Mouse (Mus musculus) kidney, embryonic 14.5 days (tissue): ENCODE results near the gene Sdc1. TPM values are rescaled to one million over a fixed set of nuclear protein-coding genes. Genes with fewer than 3 reads are reported as not detected.

Experiments
- ATAC-seq: fragments of 200-750 bp; cut with Nextera tagmentation; 2 replicates; pipeline ENCODE4 v1.8.0; 2017; ENCODE audit warnings: moderate number of reproducible peaks, mild to moderate bottlenecking, moderate TSS enrichment, moderate library complexity; ENCODE audit not compliant: low FRiP score, low TSS enrichment
- H3K27ac ChIP-seq: fragments of 300-500 bp; sonication (generic); 2 replicates; pipeline ENCODE4 v1.5.1; 2014; ENCODE audit warnings: low read depth, mild to moderate bottlenecking, low read length, moderate library complexity, mixed read lengths
- H3K27me3 ChIP-seq: fragments of 300-500 bp; sonication (generic); 2 replicates; pipeline ENCODE4 v1.6.1; 2014; ENCODE audit warnings: mild to moderate bottlenecking, low read length; ENCODE audit not compliant: control insufficient read depth, insufficient read depth
- H3K36me3 ChIP-seq: fragments of 300-500 bp; sonication (generic); 2 replicates; pipeline ENCODE4 v1.6.1; 2014; ENCODE audit warnings: low read length, mixed read lengths; ENCODE audit not compliant: control insufficient read depth, insufficient read depth
- H3K4me1 ChIP-seq: fragments of 300-500 bp; sonication (generic); 2 replicates; pipeline ENCODE4 v1.6.1; 2014; ENCODE audit warnings: low read length, mixed read lengths; ENCODE audit not compliant: control insufficient read depth, insufficient read depth
- H3K4me2 ChIP-seq: fragments of 300-500 bp; sonication (generic); replicated peaks from 2 replicates; pipeline ENCODE4 v1.6.1; 2014; ENCODE audit warnings: low read depth, mild to moderate bottlenecking, low read length
- H3K4me3 ChIP-seq: fragments of 300-500 bp; sonication (generic); 2 replicates; pipeline ENCODE4 v1.5.1; 2014; ENCODE audit warnings: mild to moderate bottlenecking, low read length
- H3K9ac ChIP-seq: fragments of 300-500 bp; sonication (generic); 2 replicates; pipeline ENCODE4 v1.6.1; 2014; ENCODE audit warnings: low read depth, mild to moderate bottlenecking, low read length, moderate library complexity
- H3K9me3 ChIP-seq: fragments of 300-500 bp; sonication (generic); 2 replicates; pipeline ENCODE4 v1.6.1; 2016; ENCODE audit warnings: low read length; ENCODE audit not compliant: control insufficient read depth
- WGBS: fragments of 180-500 bp; shearing (Covaris S2); extraction: QIAGEN DNeasy Blood & Tissue Kit; methylation state at CpG from one replicate; pipeline ENCODE4 v1.1.7; 2014; 5-methylcytosine and 5-hydroxymethylcytosine counted together
- polyA plus RNA-seq: library from polyadenylated mRNA; unstranded; fragments of >200 nt; fragmentation: Nextera tagmentation; extraction: Ambion mirVana; gene quantifications from 2 replicates; pipeline ENCODE4 v1.2.1, GENCODE M21; 2014

Sdc1 gene
- polyA plus RNA-seq, 1 experiment from 2014 or later: 57.3 TPM

DNA sequence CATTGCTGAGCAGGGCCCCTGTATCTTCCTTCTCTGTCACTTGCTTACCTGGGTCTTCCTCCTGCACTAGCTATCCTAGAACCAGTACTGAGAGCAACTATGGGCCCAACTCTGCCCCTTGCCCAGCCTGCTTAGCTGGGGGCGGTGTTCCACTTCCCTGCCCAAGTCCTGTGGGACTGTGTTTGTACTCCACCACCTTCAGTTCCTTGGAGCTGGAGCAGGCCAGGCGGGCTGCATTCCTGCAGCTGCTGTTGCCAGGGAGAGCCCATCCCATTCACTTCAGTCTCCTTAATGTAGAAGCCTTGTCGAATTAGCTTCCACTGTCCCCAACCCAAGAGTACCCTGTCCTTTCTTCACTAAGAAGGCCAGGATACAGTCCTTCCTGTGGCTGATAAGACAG, 17.3 kb downstream of the Sdc1 start:
- no peak for ATAC-seq
- Histone ChIP-seq H3K27ac (0 out of 2 replicates have a peak overlapping the region, but pooled peaks have one; percentile 24), H3K27me3 (no peaks in the 10 kb centered on the region), H3K4me2 (no peak overlapping the region), H3K4me3 (no peak overlapping the region), H3K36me3 (peaks cover 33% of the 10 kb centered on the region), H3K9me3 (no peaks in the 10 kb centered on the region), H3K4me1 (peaks cover 12% of the 10 kb centered on the region), H3K9ac (no peak overlapping the region)
- 75% methylated on average over 3 of the region's 3 CpGs for WGBS

DNA sequence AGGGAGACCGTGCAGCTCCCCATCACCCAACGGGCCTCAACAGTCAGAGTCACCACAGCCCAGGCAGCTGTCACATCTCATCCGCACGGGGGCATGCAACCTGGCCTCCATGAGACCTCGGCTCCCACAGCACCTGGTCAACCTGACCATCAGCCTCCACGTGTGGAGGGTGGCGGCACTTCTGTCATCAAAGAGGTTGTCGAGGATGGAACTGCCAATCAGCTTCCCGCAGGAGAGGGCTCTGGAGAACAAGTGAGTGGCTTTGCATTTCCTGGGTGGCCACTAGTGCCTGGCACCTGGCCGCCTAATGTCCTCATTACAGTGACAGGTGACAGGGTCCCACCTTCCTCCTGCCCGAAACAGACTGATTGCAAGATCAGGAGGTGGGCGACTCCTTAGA, 19.5 kb downstream of the Sdc1 start:
- H3K4me1 ChIP-seq: peaks cover 12% of the 10 kb centered on the region
- no peak overlapping the region for H3K4me2 ChIP-seq
- H3K36me3 ChIP-seq: peaks cover 43% of the 10 kb centered on the region
- H3K9ac ChIP-seq: no peak overlapping the region
- ATAC-seq: no peak
- no peaks in the 10 kb centered on the region for H3K27me3 ChIP-seq
- WGBS: 87% methylated on average over 12 of the region's 12 CpGs
- H3K9me3 ChIP-seq: no peaks in the 10 kb centered on the region
- H3K27ac ChIP-seq: no peak overlapping the region
- no peak overlapping the region for H3K4me3 ChIP-seq

DNA sequence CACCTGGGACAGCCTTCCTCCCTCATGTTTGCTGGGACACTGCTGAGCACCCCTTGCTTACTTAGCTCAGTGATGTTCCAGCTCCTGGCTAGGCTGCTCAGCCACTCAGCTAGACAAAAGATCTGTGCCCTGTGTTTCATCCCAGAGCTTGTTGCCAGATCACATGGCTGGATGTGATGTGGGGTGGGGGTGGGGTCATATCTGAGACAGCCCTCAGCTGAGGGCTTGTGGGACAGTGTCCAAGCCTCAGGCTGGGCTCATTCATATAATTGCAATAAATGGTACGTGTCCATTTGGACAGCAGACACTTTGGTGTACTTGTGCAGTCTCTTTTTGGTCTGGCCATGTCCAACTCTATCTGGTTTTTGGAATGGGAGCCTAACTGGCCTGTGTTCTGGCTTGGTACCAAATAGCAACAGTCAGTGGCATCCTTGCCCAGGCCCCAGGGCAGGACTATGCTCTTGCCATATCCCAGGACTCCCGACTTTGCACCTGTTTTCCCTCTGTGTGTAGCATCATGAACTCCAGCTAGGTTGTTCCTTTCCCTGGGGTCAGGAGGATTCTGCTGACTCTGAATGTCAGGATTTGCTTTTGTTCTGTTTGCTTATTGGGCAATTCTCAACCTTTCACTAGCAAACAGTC, 22.4 kb downstream of the Sdc1 start:
- no peak overlapping the region for H3K27ac ChIP-seq
- no peak overlapping the region for H3K9ac ChIP-seq
- H3K4me2 ChIP-seq: no peak overlapping the region
- no peaks in the 10 kb centered on the region for H3K9me3 ChIP-seq
- WGBS: 87% methylated on average over 2 of the region's 2 CpGs
- H3K36me3 ChIP-seq: peaks cover 43% of the 10 kb centered on the region
- no peak for ATAC-seq
- H3K27me3 ChIP-seq: no peaks in the 10 kb centered on the region
- peaks cover 3% of the 10 kb centered on the region for H3K4me1 ChIP-seq
- H3K4me3 ChIP-seq: no peak overlapping the region

DNA sequence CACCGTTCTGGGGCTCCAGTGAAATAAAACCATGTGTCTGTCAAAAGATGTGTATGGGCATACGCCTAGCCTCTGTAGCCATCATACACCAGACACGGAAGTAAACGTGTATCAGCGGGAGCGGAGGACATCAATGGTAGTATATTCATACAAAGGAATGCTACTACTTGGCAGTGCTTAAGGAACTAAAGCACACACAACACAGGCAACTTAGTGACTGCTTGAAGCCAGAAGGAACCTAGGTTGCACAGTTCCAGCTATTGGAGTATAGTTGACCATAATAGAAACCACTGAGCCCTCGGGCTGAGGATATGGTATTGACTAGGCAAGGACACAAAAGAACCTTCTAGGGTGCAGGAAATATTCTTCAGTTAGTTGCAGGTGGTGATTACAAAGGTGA, 26.8 kb downstream of the Sdc1 start:
- peak overlapping the region; percentile 14; the same call in 1 of the 2 replicates for H3K27ac ChIP-seq
- H3K4me3 ChIP-seq: no peak overlapping the region
- peaks cover 12% of the 10 kb centered on the region for H3K4me1 ChIP-seq
- H3K36me3 ChIP-seq: peaks cover 14% of the 10 kb centered on the region; the same call in 1 of the 2 replicates
- 86% methylated on average over 7 of the region's 7 CpGs for WGBS
- no peaks in the 10 kb centered on the region for H3K9me3 ChIP-seq
- ATAC-seq: no peak
- H3K4me2 ChIP-seq: no peak overlapping the region
- H3K9ac ChIP-seq: no peak overlapping the region
- no peaks in the 10 kb centered on the region for H3K27me3 ChIP-seq

DNA sequence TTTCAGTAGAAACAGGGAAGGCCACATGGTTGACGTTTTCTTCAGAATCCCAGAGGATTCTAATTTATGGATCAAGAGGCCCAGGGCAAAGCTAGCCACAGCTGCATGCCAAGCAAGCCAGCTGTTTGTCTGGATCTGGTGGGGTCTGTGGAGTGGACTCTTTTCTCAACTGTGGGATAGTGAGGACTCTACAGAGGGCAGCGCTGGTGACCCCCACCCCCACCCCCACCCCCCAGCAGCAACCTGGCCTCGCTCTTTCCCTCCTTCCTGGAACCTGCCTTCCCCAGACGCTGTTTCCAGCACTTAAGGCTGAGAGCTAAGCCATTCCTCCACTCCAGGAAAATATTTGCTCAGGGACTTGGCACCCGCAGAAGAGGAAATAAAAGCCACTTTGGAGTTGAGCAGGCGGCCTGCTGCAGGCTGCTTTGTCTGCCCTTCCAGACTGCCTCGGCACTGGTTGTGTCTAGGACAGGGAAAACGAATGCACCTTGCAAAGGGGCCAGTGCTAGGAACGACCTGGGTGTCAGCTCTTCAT, 27.4 kb downstream of the Sdc1 start:
- Histone ChIP-seq H3K9me3 (no peaks in the 10 kb centered on the region), H3K4me2 (no peak overlapping the region), H3K27me3 (no peaks in the 10 kb centered on the region), H3K27ac (peak overlapping the region; percentile 27; the same call in 1 of the 2 replicates), H3K4me3 (no peak overlapping the region), H3K9ac (no peak overlapping the region), H3K36me3 (peaks cover 9% of the 10 kb centered on the region; the same call in 1 of the 2 replicates), H3K4me1 (peaks cover 15% of the 10 kb centered on the region)
- no peak for ATAC-seq
- WGBS: 32% methylated on average over 9 of the region's 9 CpGs

DNA sequence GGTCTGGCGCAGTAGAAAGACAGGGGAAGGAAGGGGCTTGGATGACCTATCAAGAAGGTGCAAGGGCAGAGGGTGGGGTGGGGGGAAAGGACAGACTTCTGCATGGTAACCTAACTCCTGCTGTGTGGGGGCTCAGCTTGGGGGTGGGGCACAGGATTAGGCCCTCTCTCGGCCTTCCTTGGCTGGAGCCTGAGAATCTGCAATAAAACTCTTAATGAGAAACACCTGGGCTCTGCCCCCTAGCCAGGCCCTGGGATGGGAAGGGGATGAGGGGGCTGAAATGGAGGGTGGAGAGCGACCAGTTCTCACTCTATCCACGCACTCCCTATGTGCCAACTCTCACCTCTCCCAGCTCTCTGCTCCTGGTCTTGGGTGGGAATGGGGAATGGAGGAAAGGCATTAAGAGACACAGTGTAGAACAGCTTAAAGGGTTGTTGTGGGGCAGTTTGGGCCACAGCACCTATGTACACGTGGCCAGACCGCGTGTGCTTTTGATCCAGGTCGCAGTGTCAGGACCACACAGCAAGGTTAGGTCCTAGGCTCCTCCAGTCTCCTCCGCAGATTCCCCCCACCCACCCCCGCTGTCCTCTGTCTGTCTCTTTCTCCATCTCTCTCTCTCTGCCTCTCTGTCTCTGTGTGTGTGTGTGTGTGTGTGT, 32.4 kb downstream of the Sdc1 start:
- peaks cover 18% of the 10 kb centered on the region for H3K4me1 ChIP-seq
- no peaks in the 10 kb centered on the region for H3K36me3 ChIP-seq
- H3K27ac ChIP-seq: no peak overlapping the region
- no peak overlapping the region for H3K9ac ChIP-seq
- no peak overlapping the region for H3K4me2 ChIP-seq
- H3K27me3 ChIP-seq: no peaks in the 10 kb centered on the region
- H3K4me3 ChIP-seq: no peak overlapping the region
- no peaks in the 10 kb centered on the region for H3K9me3 ChIP-seq
- ATAC-seq: peak; percentile 82
- 20% methylated on average over 10 of the region's 10 CpGs for WGBS

DNA sequence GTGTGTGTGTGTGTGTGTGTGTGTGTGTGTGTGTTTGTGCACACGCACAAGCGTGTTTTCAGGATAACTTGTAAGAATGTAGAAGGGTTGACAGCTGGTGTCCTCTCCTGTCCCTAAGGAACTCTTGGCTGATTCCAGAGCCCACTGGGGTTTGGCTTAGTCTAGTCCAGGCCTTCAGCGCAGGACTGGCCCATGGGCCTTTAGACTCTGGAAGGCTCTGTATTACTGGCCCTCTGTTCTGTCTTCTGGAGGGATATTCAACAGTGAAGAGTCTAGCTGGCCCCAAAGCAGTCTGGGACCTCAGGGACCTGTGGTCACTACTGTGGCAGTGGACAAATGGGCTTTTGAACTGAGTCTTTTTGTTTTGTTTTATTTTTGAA, 32.9 kb downstream of the Sdc1 start:
- no peak for ATAC-seq
- no peak overlapping the region for H3K9ac ChIP-seq
- no peaks in the 10 kb centered on the region for H3K36me3 ChIP-seq
- H3K27ac ChIP-seq: no peak overlapping the region
- no peak overlapping the region for H3K4me3 ChIP-seq
- no peaks in the 10 kb centered on the region for H3K27me3 ChIP-seq
- no peaks in the 10 kb centered on the region for H3K9me3 ChIP-seq
- WGBS: 73% methylated on average over 3 of the region's 3 CpGs
- H3K4me1 ChIP-seq: peaks cover 15% of the 10 kb centered on the region
- no peak overlapping the region for H3K4me2 ChIP-seq

DNA sequence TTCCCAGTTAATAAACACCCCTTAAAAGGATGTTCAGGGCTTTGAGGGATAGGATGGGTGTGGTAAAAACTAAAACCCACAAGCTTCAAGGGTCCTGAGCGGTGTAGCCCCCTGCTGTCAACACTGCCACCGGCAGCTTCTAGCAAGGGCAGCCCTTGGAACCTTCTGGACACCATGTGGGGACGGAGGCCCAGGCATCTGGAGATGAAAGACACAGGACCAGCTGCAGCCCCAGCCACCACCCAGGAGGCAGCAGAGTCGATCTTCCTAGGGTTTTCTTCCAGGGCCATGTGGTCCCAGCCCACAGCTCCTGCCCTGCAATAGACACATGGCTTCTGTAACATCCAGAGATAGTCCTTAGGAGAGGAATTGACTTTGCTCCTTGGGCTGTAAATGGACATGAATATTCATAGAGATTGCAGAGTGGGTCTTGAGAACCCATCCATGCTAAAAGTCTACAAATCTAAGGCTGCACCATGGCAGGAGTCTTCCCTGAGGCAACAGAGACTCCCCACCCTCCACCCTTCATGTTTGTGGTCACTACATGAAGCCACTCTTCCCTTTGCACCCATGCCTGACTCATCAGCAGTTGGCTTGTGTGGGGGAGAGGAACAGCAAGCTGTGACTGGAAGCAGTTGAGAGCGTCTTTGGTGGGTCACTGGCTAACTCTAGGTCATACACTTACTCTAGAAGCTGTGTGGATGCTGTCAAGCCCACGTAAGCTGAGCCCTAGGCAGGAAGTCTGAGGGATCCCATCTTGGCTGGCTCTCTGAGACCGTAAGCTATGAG, 34.0 kb downstream of the Sdc1 start:
- ATAC-seq: no peak

More for the DNA sequence above, 34.0 kb downstream of the Sdc1 start:
- Histone ChIP-seq H3K27me3 (no peaks in the 10 kb centered on the region), H3K9ac (no peak overlapping the region), H3K9me3 (no peaks in the 10 kb centered on the region), H3K36me3 (no peaks in the 10 kb centered on the region), H3K4me2 (no peak overlapping the region), H3K4me3 (no peak overlapping the region), H3K27ac (no peak overlapping the region), H3K4me1 (peaks cover 15% of the 10 kb centered on the region)
- 70% methylated on average over 7 of the region's 7 CpGs for WGBS
